Mouse (Mus musculus) layer of hippocampus, postnatal 36 days (tissue): ENCODE results near the gene 6430531B16Rik. TPM values are rescaled to one million over a fixed set of nuclear protein-coding genes. Genes with fewer than 3 reads are reported as not detected.

Experiments used
- DNase-seq, 2 experiments: peaks; one replicate each; pipeline ENCODE4 v3.0.0; 2022
- total RNA-seq, 2 experiments: library from RNA; stranded (reverse); gene quantifications; 2 replicates each; pipeline ENCODE4 v1.2.3; 2021

The 6430531B16Rik gene
- total RNA-seq, 2 experiments from 2014 or later: 0.72 to 0.78 TPM

DNA sequence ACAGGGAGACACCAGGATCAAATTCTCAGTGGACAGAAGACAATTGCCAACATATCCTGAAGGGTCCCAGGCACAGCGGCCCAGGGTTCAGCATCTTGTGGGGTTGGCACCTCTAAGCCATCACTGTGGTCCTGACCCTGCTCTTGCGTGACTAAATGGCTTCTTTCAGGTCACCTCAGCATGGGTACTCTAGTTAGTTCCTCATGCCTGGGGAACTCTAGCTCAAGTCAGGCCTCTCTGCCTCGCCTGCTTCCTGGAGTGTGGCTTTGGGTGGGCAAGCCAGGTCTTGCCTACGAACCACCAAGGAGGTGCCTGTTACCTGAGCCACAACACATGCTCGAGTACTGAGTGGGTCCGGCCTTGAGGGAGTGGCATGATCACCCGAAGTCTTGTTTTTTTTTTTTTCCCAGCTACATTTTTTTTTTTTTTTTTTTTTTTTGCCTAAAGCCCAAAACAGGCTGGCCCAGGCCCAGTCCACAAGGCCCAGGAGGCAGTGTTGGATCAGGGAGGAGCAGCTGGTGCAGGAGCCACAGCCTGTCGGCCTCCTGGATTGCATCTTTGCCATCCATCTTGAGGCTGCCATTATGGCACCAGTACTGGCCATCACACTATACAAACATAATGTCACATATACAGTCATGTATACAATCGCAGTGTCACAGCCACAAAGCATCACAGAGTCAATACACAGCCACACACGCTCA lies 8.2 kb downstream of the 6430531B16Rik start:
- DNase-seq: no peak

DNA sequence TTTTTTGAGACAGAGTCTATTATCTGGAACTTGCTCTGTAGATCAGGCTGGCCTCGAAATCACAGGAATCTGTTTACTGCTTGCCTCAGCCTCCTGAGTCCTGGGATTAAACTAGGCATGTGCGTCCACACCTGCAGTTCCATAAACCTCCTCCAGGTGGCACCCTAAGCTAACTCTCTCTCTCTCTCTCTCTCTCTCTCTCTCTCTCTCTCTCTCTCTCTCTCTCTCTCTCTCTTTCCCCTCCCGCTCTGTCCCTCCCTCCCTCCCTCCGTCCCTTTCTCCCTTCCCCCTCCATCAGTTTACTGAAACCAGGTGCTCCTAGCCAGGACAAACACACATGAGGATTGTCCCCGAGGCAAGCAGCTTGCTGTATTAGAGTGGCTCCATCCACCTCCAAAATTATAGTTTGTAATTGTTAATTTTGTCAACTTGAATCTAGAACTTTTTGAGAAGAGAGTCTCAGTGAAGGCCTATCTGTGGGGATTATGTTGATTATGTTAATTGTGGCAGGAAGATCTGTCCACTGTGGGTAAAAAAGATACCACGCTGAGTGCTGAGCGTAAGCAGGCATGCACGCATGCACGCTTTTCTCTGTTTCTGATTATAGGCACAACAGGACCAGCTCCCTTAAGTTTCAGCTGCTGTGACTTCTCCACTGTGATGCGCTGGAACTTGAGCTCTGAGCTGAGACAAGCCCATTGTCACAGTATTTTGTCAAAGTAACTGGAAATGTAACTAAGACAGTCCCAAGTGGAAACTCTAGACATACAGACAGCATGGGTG lies 9.0 kb downstream of the 6430531B16Rik start:
- DNase-seq: peak; percentile 79 to 83

DNA sequence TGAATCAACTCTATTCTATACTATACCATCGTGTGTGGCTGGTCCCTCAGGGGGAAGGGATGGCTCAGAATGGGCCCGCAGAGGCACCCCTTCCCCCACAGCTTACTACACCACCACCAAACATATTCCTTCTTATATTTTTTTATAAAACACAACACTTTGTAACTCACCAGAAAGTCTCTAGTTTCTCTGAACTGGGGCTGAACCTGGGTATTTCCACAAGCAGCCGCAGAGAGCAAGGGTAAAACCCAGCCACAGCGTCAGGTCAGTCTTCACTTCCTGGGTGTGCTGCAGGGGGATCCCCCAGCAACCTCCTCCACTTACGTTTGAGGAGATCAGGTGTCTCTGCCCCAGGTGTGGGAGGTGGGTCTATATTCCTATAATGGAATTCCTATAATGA lies 10.1 kb downstream of the 6430531B16Rik start:
- no peak for DNase-seq

DNA sequence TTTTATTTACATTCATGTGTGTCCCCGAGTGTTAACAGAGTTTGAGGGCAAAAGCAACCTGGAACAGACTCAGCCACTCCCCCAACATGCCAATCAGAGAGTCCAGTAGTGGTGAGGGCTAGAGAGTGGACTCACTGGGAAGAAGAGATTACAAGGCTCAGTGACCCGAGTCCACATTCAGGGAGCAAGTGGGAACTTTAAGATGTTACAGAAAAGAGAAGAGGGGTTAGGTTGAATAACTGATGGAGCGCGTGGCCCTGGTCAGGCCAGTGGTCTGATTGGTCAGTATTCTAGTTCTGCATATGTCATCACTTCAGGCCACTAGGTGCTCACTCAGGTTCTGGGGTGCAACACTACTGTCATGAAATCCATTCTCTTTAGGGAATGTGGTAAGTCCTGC lies 11.4 kb downstream of the 6430531B16Rik start:
- DNase-seq: no peak

DNA sequence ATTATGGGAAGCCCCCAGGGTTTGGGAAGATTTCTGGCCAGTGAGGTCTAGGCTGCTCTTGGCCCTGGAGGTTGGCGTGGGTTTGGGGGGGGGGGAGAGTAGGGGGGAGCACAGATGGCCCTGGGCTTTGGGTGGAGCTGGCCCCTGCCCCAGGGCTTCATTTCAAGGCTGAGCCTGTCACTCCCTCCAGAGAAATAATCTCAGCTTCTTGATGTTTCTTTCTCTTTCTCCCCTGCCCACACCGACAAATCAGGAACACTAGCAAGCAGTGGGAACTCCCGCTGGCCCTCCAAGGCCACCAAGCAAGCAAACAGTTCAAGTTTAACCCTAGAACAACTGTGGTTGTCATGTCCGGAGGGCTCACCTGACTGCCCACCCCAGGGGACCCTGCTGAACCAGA lies 14.7 kb downstream of the 6430531B16Rik start:
- no peak for DNase-seq

DNA sequence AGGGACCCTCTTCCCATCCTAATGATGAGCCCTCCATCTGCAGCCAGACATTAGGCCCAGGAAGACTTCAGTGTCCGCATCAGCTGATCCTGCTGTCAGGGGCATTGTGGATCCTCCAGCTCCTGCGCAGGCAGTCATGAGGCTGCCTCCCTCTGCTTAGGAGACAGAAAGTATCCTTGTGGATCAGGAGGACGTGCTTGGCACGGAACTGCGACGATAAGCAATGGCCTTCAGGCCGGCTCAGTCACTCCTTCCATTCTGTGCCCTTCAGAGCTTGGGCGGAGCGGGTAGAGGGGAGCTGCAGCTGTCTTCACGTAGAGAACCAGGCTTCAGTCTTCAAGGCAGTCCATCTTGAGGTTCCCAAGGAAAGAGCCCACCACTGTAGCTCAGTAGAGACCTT lies 17.4 kb downstream of the 6430531B16Rik start:
- no peak for DNase-seq

DNA sequence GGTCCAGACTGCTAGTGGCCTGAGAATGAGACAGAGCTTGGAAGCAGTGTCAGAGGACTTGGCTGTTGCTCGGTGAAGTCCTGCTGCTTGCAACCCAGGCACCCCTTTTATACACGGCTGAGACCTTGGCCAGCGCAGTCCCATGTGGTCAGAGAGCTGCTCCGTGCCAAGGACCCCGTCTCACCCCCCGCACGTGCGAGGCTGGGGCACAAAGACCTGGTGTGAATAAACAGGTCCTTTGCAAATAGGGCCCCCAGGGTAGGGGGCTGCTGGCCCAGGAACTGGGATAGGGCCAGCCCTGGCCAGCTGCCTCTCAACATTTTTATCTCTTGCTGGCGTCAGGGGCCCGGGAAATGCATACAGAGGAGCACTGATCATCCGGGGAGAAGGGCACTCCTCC lies 20.6 kb downstream of the 6430531B16Rik start:
- DNase-seq: no peak

DNA sequence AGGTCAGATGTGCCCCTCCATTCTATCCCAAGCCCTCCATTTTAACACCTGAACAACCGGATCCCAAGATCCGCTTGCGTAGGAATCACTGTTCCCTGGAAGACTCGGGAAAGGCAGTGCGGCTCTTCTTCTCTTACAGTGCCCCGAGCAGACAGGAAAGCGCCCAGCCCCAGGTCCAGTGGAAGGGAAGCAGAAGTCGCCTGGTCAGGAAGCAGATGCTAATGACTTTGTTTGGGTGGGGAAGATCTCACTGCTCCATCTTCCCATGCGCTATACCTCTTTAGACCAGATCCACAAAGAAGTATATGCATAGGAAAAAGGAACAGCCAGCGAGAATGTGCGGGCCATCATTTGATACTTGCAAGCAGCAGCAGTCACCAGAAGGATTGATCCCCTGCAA lies 21.1 kb downstream of the 6430531B16Rik start:
- no peak for DNase-seq

DNA sequence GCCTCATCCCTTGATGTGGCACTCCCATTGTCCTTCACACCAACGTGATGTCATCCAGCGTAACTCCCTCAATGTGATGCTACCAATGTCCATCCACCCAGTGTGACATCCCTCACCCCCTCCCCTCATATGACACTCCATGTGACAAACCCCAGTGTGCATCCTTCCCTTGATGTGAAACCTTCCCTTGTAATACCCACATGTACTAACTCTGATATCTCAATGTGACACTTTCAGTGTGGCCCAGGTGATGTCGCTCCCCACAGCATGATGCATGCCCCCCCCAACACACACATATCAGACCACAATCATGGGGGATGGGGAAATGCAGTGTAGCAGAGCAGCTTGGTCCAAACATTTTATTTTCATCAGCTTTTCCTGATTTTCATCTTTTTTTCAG lies 21.9 kb downstream of the 6430531B16Rik start:
- no peak for DNase-seq

DNA sequence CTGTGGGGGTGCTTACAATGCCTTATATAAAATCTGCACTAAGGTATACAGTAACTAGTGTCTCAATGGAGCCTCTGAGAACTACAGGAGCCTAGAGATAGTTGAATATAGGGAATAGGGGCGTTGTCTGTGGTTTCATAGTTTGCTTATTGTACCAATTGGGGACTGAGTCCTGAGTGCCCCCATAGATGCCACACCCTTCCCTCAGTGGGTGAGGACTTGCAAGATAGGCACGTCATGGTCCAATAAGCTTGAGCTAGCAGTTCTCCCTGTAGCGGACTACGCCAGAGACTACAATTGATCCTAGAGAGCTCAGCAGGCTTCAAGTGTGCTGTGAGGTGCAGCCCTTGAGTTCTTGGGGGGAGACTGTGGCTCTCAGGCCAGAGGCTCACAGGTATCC lies 23.1 kb downstream of the 6430531B16Rik start:
- DNase-seq: no peak

DNA sequence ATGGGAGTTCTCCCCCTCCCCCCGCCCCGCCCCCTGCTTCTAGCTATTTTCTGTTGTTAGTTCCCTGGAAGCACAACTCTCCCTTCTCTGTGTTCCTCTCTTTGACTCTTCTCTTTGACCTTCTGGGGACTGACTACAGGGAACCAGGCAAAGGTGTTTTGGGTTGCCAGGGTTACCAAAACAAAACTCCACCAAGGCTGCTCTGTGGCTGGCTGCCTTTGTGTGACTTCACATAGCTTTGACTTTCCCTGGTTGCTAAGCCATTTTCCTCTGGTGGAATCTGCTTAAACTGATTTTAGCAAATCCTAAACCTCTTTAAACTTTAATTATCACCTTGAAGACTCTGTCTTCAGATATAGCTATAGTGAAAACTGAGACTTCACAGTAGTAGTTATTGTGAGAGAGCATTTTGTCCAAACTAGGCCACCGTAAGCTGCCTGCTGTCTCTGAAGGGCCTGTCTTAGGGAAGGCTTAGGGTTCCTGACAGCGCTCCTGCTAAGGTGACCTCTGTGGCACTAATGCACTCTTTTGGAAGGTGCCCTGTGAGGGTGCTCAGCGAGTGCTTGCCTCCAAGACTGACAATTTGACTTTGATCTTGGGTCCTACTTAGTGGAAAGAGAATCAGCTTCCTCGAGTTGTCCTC lies 26.4 kb downstream of the 6430531B16Rik start:
- no peak for DNase-seq

DNA sequence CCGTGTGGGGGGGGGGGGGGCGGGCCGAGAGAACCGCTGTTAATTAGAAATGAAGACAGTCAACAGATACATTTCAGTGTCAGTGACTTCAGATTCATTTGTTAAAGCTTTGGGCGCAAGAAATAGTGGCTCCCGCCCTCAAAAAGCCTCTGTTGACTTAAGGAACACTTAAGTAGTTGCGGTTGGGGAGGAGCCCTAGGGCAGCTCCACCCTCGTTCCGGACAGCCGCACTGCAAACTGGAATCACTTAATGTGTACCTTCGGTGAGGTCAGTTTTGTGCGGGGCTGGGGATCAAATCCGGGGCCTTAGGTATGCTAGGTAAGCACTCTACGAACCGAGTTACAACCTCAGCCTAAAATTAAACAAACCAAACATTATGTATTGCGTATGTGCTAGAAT lies 27.5 kb downstream of the 6430531B16Rik start:
- DNase-seq: no peak

DNA sequence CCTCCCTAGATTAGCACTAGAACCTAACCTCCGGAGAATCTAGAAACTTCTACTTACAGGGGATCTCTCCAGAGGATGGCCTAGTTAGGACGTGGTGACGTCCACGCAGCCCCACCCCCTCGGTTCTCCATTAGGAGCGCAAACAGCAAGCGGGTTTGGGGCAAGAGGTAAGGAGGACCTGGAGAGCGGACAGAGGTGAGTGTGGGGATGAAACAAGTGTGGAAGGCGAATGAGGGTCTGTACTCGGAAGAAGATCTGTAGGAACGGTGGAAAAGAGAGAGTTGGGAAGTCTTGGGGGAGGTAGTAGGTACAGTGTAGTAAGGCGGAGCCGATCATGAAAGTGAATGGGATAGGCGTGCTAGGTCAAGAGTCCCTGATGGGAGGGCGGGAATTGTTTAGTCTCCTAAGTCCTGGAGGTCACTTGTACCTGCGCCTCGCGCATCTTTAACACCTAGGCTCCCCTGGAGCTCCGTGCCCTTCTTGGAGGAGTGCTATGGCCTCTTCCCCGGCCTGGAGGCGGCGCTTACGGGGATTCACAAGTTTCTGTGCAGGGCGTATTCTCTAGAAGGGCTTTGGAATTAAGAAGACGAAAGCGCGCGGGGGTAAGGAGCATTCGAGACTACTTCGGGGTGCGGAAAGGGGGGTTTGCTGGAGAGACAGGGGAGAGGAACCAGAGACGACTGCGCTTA lies 28.1 kb downstream of the 6430531B16Rik start:
- no peak for DNase-seq

DNA sequence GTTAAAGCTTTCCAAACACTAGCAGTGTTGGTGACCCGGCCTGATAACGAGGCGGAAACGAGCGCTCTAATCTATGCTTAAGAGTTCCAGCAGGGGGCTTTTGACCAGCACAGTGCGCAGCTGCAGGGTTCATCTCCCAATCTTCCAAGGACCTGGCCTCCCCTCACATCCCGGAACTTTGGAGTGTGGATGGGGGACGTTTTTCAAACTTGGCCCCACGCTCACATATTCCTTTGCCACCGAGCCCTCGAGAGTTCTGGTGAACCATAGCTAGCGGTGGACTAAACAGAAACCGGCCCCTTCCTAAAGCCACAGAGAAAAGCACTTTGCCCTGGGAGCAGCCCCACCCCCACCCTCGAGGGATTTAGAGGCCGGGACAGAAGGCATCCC lies 28.7 kb downstream of the 6430531B16Rik start:
- DNase-seq: no peak

DNA sequence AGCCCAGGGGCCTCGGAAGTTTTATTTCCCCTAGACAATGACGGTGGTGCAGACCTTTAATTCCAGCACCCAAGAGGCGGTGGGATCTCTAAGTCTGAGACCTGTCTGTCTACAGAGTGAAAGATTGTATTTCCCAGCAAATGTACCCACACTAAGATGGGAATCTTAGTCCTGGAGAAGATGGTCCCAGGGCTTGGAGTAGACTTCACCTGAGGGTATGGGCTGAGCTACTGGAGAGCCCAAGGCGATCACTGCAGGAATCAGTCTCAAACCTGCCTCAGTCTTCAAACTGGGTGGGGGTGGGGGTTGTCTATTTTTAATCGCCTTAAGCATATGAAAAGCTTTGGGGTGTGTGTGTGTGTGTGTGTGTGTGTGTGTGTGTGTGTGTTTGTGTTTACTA lies 32.5 kb downstream of the 6430531B16Rik start:
- no peak for DNase-seq

DNA sequence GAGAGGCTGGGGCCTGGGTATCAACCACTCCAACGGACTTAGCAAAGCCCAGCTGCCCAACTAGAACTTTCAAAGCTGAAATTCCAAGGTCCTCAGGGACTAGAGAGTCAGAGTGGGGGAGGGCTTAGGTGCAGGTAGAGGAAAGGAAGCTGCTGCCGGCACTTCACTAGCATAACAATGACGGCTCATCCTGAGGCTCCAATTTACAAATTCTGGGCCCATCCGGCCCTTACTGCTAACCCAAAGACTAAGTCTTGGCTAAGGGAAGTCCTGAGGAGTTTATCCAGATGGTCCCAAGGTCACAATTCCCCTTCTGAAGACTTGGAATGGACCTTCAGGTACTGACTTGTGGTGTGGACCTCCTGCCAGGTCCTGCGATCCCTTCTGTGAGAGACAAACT lies 33.0 kb downstream of the 6430531B16Rik start:
- DNase-seq: no peak

DNA sequence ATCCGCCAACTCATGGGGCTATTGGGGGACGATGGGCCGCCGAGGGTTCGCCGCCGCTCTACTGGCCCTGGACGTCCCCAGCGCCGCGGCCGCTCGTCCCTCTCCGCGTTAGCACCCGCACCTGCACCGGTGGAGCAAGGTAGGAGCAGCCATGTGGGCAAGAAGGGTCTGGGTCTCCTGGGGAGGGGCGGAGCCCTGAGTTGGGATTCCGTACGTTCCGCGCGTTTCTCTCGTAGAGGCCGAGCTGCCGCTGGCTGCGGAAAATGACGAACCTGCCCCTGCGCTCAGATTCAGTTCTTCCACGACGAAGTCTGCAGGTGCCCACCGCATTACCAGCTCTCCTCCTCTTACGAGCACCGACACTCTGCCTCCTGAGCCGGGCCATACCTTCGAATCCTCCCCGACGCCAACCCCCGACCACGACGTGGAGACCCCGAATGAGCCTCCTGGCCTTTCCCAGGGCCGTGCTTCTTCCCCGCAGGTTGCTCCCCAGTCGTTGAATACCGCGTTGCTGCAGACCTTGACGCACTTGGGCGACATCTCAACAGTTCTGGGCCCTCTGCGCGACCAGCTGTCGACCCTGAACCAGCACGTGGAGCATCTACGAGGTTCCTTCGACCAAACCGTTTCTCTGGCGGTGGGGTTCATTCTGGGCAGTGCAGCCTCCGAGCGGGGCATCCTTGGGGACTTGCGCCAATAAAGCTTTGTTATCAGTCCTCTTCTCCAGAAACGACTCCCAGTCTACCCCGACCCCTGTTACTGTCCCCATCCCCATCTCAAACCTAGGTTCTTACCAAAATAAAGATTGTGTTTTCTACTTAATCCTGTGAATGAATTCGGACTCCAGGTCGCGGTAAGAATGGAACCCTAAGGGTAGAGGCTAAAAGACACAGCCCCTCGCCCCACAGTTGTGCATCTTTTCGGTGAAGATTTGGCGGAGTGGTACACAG lies 34.0 kb downstream of the 6430531B16Rik start:
- DNase-seq: no peak

DNA sequence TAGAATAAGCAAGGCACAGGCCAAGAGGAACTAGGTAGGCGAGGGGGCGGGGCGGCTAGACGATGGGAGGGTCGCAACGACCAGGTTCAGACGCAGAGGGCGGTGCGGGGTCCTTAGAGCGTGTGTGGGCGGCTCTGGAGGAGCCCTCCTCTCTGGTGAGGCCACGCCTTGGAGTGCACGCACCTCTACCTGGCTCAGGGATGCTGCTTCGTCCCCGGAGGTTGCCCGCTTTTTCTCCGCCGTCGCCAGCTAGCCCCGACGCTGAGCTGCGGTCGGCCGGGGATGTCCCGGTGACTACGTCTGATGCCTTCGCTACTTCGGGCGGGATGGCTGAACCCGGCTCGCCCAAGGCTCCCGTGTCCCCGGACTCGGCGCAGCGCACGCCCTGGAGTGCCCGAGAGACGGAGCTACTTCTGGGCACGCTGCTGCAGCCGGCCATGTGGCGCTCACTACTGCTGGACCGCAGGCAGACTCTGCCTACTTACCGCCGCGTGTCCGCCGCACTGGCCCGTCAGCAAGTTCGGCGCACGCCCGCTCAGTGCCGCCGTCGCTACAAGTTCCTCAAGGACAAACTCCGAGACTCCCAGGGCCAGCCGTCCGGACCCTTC lies 34.8 kb downstream of the 6430531B16Rik start, which contains the start of gene Utf1:
Gene Utf1 (plus strand): TSS at position 116 of the 608 bp plus-strand sequence.
- no peak for DNase-seq

DNA sequence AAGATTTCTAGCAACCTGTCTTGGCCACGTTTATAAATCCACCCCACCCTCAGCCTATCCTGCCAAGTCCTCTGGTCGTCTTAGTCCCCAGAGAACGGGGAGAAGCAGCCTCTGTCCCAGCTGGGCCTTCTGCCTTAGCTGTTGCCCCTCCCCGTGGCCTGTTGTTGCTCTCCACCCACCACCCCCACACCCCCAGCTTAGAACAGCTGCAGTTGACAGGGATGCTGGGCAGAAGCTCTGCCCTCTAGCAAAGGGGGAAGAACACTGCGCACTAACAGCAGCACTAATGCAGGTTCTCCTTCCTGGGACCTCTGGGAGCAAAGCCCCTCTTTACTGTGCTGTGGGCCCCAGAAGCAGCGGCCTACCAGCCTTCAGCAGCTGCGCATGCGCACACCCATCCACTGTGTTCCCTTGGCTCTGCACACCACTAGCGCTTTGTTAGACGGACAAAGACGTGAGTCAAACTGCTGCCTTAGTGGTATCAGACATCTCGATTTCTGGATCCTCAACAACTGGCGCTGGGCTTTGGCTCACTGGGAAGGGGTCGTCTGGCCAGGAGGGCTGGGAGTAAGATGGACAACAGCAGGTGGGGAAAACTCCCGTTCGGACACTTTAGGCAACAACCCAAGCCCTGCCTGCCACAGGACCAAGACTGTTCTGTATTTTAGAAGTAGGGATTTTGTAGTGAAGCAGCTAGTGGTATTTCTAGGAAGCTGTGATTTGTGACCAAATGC lies 37.9 kb downstream of the 6430531B16Rik start:
- DNase-seq: no peak

DNA sequence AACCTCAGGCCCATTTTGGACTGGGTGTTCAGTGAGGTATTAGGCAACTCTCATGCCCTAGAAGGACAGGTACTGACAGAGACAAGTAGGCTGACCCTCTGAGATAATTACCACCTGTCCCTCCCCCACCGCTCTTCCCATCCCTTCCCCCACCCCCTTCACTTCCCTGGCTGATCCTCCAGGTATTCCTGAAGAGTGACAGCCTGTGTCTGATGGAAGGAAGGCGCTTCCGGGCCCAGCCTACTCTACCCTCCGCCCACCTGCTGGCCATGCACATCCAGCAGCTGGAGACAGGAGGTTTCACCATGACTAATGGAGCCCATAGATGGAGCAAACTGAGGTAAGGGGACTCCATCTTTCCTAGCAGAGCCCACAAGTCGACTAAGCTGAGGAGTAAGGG lies 40.7 kb downstream of the 6430531B16Rik start:
- no peak for DNase-seq

DNA sequence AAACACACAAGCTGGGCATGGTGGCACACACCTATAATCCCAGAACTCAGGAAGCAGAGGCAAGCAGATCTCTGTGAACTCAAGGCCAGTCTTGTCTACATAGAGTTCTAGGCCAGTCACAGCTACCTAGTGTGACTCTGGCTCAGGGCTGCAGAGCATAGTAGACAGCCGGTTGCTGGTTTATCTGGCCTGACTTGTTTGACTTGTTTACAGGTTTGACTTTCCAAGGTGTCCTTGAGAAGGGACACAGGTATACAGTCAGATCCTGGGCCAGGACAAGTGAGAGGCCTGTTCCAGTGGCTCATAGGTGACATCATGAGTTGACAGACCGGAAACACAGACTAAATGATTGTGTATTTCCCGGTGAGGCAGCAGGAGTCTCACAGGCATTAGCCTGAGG lies 41.4 kb downstream of the 6430531B16Rik start:
- DNase-seq: no peak
